Mouse (Mus musculus): ENCODE results near the gene Slbp.

Slbp gene

GRCm38 (mm10) chr5:33632526-33632925, 19.8 kb downstream of the Slbp start:
- intact Hi-C loops (cut with DNase I) = no loop called here

DNA sequence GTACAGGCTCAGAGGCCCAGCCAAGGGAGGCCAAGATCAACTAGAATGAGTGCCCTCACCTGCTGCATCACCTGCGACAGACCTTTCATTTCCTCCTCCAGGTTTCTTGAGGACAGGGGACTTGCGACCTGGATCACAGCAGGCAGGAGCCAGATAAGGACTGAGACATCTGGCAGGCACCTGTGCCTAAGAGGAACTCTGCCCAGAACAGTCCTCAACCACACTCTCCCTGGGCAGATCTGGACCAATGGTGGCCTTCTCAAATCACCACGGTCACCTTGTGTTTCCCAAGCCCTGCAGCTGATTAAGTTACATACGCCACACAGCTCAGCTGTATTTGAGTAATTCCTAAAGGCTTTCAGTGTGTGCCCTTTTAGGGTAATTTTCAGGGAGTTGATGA, 21.8 kb downstream of the Slbp start:
- intact Hi-C loops (cut with DNase I) = no loop called here

- intact Hi-C loops (cut with DNase I) = no loop called here
These were observed 22.3 kb downstream of the Slbp start for GRCm38 (mm10) chr5:33630061-33630460.

- intact Hi-C loops (cut with DNase I) = no loop called here
These were observed 22.9 kb downstream of the Slbp start, which contains the start of the genes Fam53a and Gm9903 for GRCm38 (mm10) chr5:33629301-33629987. Fam53a (minus strand) TSS chr5:33629635. Gm9903 (plus strand) TSS chr5:33629925.

DNA sequence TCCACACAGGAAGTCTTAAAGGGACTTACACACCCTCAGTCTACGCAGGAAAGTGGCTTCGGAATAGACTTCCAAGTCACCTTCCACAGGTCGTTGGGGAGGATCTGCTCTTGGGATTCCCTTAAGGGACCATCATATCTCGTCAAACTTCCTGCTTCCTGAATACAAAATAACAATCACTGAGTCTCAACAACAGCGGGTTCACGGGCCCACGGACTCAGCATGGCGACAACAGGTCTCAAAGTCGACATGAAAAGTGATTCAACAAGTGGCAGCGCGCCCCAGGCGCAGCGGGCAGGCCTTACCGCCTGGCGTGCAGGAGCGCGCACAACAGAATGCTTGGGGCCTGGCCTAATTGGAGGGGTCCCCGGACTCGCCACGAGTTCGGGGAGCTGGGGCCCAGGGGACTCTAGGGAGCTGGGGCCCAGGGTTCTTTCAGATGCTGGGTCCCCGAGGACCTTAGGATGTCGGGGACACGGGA, 23.5 kb downstream of the Slbp start:
- intact Hi-C loops (cut with DNase I) = no loop called here

DNA sequence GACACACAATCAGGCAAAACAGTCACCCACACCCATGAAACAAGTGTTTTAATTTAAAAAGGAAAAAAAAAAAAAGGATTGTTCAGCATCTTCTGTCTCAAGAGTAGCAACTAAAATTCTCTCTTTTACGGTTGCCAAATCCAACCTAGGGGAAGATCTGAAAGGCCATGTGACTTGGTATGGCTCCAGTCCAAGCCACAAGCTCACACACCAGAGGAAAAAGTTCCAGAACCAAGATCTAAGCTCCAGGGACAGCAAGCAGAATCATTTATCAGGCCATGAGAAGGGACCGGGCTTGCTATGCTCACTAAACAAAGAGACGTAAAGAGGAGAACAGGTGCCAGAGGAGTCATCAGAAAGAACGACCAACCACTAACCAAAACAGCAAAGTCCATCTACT, 24.4 kb downstream of the Slbp start:
- intact Hi-C loops (cut with DNase I) = no loop called here

DNA sequence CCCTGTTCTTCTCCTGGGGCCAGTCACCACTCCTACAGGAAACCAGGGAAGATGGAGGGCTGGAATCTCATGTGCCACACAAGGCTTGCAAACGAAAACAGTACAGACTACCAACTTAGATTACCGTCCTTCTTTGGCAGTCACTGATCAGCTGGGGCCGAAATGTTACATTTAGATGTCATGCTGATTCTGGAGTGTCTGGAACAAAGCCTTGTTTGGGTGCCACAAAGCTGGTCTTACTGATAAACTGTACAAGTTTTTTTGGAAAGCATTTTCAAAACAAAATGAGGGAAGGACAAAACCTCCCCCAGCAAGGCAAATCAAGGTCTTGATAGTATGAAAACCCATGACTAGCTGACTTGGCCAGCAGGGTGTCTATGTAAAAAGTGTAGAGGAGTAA, 28.6 kb downstream of the Slbp start:
- intact Hi-C loops (cut with DNase I) = no loop called here

GRCm38 (mm10) chr5:33622671-33623070, 29.7 kb downstream of the Slbp start:
- intact Hi-C loops (cut with DNase I) = no loop called here

GRCm38 (mm10) chr5:33614391-33614790, 38.0 kb downstream of the Slbp start:
- intact Hi-C loops (cut with DNase I) = no loop called here

DNA sequence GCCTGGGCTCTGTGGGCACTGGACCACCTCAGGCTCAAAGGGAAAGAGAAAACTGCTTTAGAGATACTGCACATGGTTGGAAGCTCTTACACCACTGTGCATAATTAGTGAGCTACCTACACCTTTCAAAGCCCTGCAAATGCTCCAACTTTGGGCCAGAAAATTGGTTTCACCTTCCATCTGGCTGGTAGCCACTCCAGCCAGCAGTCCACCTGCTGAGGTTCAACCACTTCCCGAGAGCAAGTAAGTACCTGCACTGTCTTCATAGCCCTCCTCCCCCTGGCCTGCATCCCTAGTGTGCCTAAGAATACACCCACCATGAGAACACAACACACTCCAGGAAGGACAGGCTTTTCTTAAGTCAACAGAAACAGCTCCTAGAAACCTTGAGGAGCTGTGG, 40.6 kb downstream of the Slbp start:
- intact Hi-C loops (cut with DNase I) = no loop called here

DNA sequence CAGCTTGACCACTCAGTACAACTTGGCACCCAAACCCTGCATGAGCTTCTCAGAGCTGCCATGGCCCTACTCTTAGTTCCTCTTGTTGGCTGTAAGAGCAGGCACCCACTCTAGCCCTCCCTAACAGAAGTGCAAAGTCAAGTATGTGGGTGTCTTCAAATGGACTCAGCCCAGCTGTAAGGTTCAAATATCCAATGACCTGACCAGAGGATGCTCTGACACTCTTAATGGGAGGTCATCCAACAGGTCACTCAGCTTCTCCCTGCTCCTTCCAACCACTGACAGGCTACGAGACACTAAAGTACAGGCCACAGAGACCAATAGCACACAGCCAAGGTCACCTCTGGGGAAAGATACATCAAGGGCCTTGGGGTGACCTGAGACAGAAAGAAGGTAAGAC, 43.1 kb downstream of the Slbp start:
- intact Hi-C loops (cut with DNase I) = no loop called here

- intact Hi-C loops (cut with DNase I) = no loop called here
These were observed 44.9 kb downstream of the Slbp start for GRCm38 (mm10) chr5:33607434-33607833.

DNA sequence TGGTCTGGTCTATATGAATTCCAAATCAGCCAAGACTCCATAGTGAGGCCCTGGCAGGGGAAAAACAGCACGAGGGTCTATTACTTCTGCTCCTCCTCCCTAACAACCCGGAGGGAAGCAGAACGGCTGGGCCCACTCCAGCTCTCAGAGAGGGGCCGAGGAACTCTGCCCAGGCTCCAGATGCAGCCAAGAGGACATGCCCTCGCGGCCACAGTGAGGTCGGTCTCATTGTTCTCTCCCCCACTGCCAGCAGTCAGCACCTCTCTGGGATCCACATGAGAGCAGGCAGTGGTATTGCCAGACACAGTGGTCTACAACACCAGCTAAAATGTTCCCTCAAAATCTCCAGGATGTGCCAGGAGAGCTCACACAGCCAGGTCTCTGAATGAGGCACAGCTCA, 45.7 kb downstream of the Slbp start:
- intact Hi-C loops (cut with DNase I) = no loop called here

GRCm38 (mm10) chr5:33605314-33605713, 47.1 kb downstream of the Slbp start:
- intact Hi-C loops (cut with DNase I) = no loop called here

DNA sequence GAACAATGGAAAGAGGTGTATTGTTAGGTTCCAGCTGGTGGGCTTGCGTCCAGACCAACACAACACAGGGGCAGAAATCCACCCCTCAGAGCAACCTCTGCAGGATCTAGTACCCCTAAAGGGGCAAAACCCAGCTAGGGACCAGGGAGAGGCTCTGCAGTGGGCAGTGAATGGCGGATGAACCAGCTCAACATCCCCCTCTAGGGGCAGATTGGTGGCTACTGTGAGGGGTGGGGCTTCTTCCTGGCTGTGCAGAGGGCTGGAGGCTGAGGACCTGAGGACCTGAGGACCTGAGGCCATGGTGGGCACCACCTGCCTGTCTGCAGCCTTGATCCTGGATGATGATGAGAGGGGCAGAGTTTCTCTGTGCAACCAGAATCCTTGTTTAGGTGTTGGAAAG, 58.8 kb downstream of the Slbp start:
- intact Hi-C loops (cut with DNase I) = no loop called here

DNA sequence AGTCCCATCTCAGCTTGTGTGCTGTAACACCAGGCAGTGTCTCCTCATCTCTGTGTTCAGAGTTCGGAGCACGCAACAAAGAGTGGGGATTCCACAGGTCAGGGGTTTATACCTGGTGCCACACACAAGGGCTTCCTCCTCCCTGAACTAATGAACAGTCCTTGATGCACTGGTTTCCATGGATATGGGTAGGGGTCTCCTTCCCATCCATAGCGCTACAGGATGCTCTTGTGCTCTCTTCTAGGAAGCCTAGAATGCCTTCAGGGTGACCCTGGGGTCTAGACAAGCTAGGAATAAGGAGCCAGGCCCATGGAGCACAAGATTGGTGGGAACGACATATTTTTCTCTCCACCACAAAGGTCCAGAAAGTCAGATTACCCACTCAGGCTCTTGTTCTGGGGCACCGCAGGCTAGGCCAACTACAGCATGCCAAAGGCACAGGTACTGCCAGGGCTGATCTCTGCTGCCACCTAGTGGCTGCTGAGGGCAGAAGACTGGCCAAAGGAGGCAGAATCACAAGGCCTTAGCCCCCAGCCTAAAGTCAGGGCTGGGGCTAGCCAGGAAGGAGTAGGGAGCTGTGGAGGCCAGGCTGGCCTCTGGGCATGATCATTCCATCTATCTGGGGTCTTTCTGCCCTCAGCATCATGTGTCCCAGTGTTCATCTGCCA, 63.0 kb downstream of the Slbp start:
- intact Hi-C loops (cut with DNase I) = loop anchor here (5.0 kb wide), 2 partner anchors 47 to 192 kb away; no protein-coding TSS in a partner anchor

GRCm38 (mm10) chr5:33588066-33588465, 64.3 kb downstream of the Slbp start:
- intact Hi-C loops (cut with DNase I) = loop anchor here (5.0 kb wide), 2 partner anchors 46 to 191 kb away; no protein-coding TSS in a partner anchor

GRCm38 (mm10) chr5:33587498-33588058, 64.8 kb downstream of the Slbp start:
- intact Hi-C loops (cut with DNase I) = loop anchor here (5.0 kb wide), 2 partner anchors 45 to 190 kb away; no protein-coding TSS in a partner anchor

Data from adrenal gland (tissue).